Mouse (Mus musculus): ENCODE results near the gene Olfr53.
"Not testable (repeated sequence)": the region's sequence is repeated elsewhere in the genome, so short reads cannot be mapped to it uniquely, and the experiment has no call there.

GRCm38 (mm10) chr7:140670693-140671092 lies 24.4 kb downstream of the Olfr53 start:
- not testable (repeated sequence) for TF ChIP-seq CTCF (IDR thresholded peaks at IDR 0.05; ENCODE audit: low read depth, low read length); POLR2A (IDR thresholded peaks at IDR 0.05; ENCODE audit: insufficient read depth, low read length)
